8 mouse cellular contexts compared by ENCODE assay signal in the genomic region with DNA sequence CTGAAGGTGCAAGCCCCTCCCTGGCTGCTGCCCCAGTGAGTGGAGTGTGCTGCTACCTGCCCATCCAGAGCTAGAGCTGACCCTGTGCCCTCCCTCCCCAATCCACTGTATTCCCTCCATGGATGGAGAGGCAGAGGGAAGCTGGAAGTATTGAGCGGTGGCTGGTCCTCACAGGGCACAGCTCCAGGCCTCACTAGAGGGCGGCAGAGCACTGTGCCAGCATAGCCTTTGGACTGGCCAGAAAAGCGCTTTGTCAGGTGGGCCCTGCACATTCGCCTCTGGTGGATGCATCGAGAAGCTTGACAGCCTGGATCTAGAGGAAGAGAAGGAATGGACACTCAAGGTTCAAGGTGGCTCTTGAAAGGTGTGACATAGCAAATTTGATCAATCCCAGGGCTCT. TPM values are rescaled to one million over a fixed set of nuclear protein-coding genes. Genes with fewer than 3 reads are reported as not detected.
DNase-seq lines count a peak whose midpoint lies in the region; ATAC-seq and TF ChIP-seq lines count a peak whose summit lies in the region.

No protein-coding gene starts in this region.

- H3K27ac ChIP-seq in forebrain, embryonic 13.5 days = no peak overlapping the region
- no peak overlapping the region for H3K27ac ChIP-seq in hindbrain, embryonic 13.5 days

- TF ChIP-seq CTCF in brain, embryonic 14.5 days (IDR thresholded peaks at IDR 0.05; ENCODE audit: borderline replicate concordance, extremely low read depth, insufficient read depth, insufficient read length) = peak; percentile 94

- H3K4me2 ChIP-seq in forebrain, embryonic 13.5 days = no peak overlapping the region
- H3K4me2 ChIP-seq in hindbrain, embryonic 13.5 days = no peak overlapping the region

- H3K4me1 ChIP-seq in forebrain, embryonic 13.5 days = peaks cover 6% of the 10 kb centered on the region
- H3K4me1 ChIP-seq in hindbrain, embryonic 13.5 days (replicated peaks) = 0 out of 2 replicates have a peak, but pooled peaks cover 5% of the 10 kb centered on the region

- 8% methylated on average over 5 of the region's 5 CpGs for WGBS in forebrain, embryonic 13.5 days
- 11% methylated on average over 5 of the region's 5 CpGs for WGBS in hindbrain, embryonic 13.5 days

- H3K36me3 ChIP-seq in forebrain, embryonic 13.5 days (ENCODE audit: poor library complexity, severe bottlenecking) = no peaks in the 10 kb centered on the region
- no peaks in the 10 kb centered on the region for H3K36me3 ChIP-seq in hindbrain, embryonic 13.5 days

- ATAC-seq in forebrain, embryonic 13.5 days = peak; percentile 90
- peak; percentile 90 for ATAC-seq in hindbrain, embryonic 13.5 days (ENCODE audit: low FRiP score)
- ATAC-seq in erythroid progenitor cell, adult 5-6 weeks (replicated peaks; ENCODE audit: low FRiP score, poor library complexity, severe bottlenecking) = no peak

- H3K9me3 ChIP-seq in forebrain, embryonic 13.5 days (replicated peaks) = no peaks in the 10 kb centered on the region
- H3K9me3 ChIP-seq in hindbrain, embryonic 13.5 days = no peaks in the 10 kb centered on the region

- no peak overlapping the region for H3K9ac ChIP-seq in forebrain, embryonic 13.5 days
- no peak overlapping the region for H3K9ac ChIP-seq in hindbrain, embryonic 13.5 days

- no peaks in the 10 kb centered on the region for H3K27me3 ChIP-seq in forebrain, embryonic 13.5 days
- 0 out of 2 replicates have a peak, but pooled peaks cover 2% of the 10 kb centered on the region for H3K27me3 ChIP-seq in hindbrain, embryonic 13.5 days

- DNase-seq in ES-CJ7 (ENCODE audit: low read depth, low spot score) = peak; percentile 22
- DNase-seq in brain, embryonic 14.5 days (ENCODE audit: low read depth) = peak; percentile 81
- DNase-seq in layer of hippocampus, postnatal 10 days (ENCODE audit: low spot score in 2 of 2) = peak; percentile 69 to 81
- DNase-seq in lung, postnatal 10 days = peak; percentile 79
- DNase-seq in retina, postnatal 7 days (ENCODE audit: low read depth, low spot score) = peak; percentile 42

- H3K4me3 ChIP-seq in forebrain, embryonic 13.5 days = no peak overlapping the region
- no peak overlapping the region for H3K4me3 ChIP-seq in hindbrain, embryonic 13.5 days

- TF ChIP-seq POLR2A in brain, embryonic 14.5 days (IDR thresholded peaks at IDR 0.05; ENCODE audit: borderline replicate concordance, extremely low read depth, insufficient read depth, insufficient read length, poor library complexity, severe bottlenecking) = no peak

RNA-seq across cellular contexts. Expression of a gene that starts 9.6 kb away (rescaled TPM):
- polyA plus RNA-seq in brain, embryonic 14.5 days (2012; rRNA removed) = 0.04 and 0.05 TPM in 2 replicates
- polyA plus RNA-seq in forebrain, embryonic 13.5 days (2015; fragmentation: Nextera tagmentation; extraction: Ambion mirVana) = not detected in 2 replicates
- polyA plus RNA-seq in hindbrain, embryonic 13.5 days (2015; fragmentation: Nextera tagmentation; extraction: Ambion mirVana) = not detected in 2 replicates
- not detected for total RNA-seq in layer of hippocampus, postnatal 10 days (2021)
- not detected in 2 replicates for total RNA-seq in erythroid progenitor cell, adult 5-6 weeks (2015; ENCODE audit: low replicate concordance)
- total RNA-seq in erythroid progenitor cell, adult 5-6 weeks (2017; ENCODE audit: low replicate concordance) = not detected in 2 replicates

RNA-seq across cellular contexts. Expression of a gene that starts 27.0 kb away (rescaled TPM):
- 0.05 and 0.25 TPM in 2 replicates for polyA plus RNA-seq in brain, embryonic 14.5 days (2012; rRNA removed)
- 0.22 and 2.2 TPM in 2 replicates for polyA plus RNA-seq in forebrain, embryonic 13.5 days (2015; fragmentation: Nextera tagmentation; extraction: Ambion mirVana)
- polyA plus RNA-seq in hindbrain, embryonic 13.5 days (2015; fragmentation: Nextera tagmentation; extraction: Ambion mirVana) = 0.92 TPM in 1 of 2 replicates, not detected in the other
- total RNA-seq in layer of hippocampus, postnatal 10 days (2021) = not detected
- not detected in 2 replicates for total RNA-seq in erythroid progenitor cell, adult 5-6 weeks (2015; ENCODE audit: low replicate concordance)
- total RNA-seq in erythroid progenitor cell, adult 5-6 weeks (2017; ENCODE audit: low replicate concordance) = not detected in 2 replicates

RNA-seq across cellular contexts. Expression of a gene that starts 32.2 kb away (rescaled TPM):
- polyA plus RNA-seq in brain, embryonic 14.5 days (2012; rRNA removed) = 5.7 and 6.5 TPM in 2 replicates
- polyA plus RNA-seq in forebrain, embryonic 13.5 days (2015; fragmentation: Nextera tagmentation; extraction: Ambion mirVana) = 0.85 and 1.6 TPM in 2 replicates
- 2.1 and 2.4 TPM in 2 replicates for polyA plus RNA-seq in hindbrain, embryonic 13.5 days (2015; fragmentation: Nextera tagmentation; extraction: Ambion mirVana)
- 1 to 10 TPM; 3.1 to 3.9 TPM for total RNA-seq in layer of hippocampus, postnatal 10 days (2021)
- 0.36 and 0.42 TPM in 2 replicates for total RNA-seq in erythroid progenitor cell, adult 5-6 weeks (2015; ENCODE audit: low replicate concordance)
- under 0.01 TPM in 1 of 2 replicates, not detected in the other for total RNA-seq in erythroid progenitor cell, adult 5-6 weeks (2017; ENCODE audit: low replicate concordance)

Comparison
In these comparisons a context has a peak if more than half of its experiments do, and no peak if none do; other contexts are left out.
1. DNase-seq: peak in every context shown above with its lines; median percentile 81 in brain, embryonic 14.5 days; 79 in lung, postnatal 10 days; 75 in layer of hippocampus, postnatal 10 days; 42 in retina, postnatal 7 days; 22 in ES-CJ7.